In genomic region chr2:167595761-167596171, GRCm38 (mm10) we compare ENCODE assay signal across 8 mouse cellular contexts. TPM values are rescaled to one million over a fixed set of nuclear protein-coding genes. Genes with fewer than 3 reads are reported as not detected.
DNase-seq lines count a peak whose midpoint lies in the region; ATAC-seq and TF ChIP-seq lines count a peak whose summit lies in the region.

No protein-coding gene starts in this region.

- peak overlapping the region in 1 of 2 experiments; percentile 35; a peak in 1 of 4 replicates for H3K4me3 ChIP-seq in ES-E14 (ENCODE audit: insufficient read depth in 1 of 2, low read depth in 1 of 2, low read length in 2 of 2, poor library complexity in 1 of 2, severe bottlenecking in 1 of 2)
- H3K4me3 ChIP-seq in kidney, embryonic 16.5 days (ENCODE audit: low read length) = no peak overlapping the region

- no peak overlapping the region for H3K27ac ChIP-seq in ES-E14 (ENCODE audit: insufficient read depth, low read depth, low read length, poor library complexity, severe bottlenecking)
- peak overlapping the region; percentile 93 for H3K27ac ChIP-seq in kidney, embryonic 16.5 days (ENCODE audit: low read length)

- H3K9ac ChIP-seq in ES-E14 (ENCODE audit: insufficient read depth, low read depth, low read length, poor library complexity, severe bottlenecking) = peak overlapping the region; percentile 48
- H3K9ac ChIP-seq in kidney, embryonic 16.5 days (replicated peaks; ENCODE audit: low read length) = peak overlapping the region; percentile 52; the same call in 1 of the 2 replicates

- H3K36me3 ChIP-seq in ES-E14 (ENCODE audit: control insufficient read depth, insufficient read depth, low read length, poor library complexity, severe bottlenecking) = no peaks in the 10 kb centered on the region
- H3K36me3 ChIP-seq in kidney, embryonic 16.5 days (ENCODE audit: insufficient read depth, low read length) = no peaks in the 10 kb centered on the region

- no peaks in the 10 kb centered on the region for H3K9me3 ChIP-seq in ES-E14 (ENCODE audit: control insufficient read depth, insufficient read depth, low read depth, low read length)
- no peaks in the 10 kb centered on the region for H3K9me3 ChIP-seq in kidney, embryonic 16.5 days (ENCODE audit: low read length)

- H3K27me3 ChIP-seq in kidney, embryonic 16.5 days (ENCODE audit: insufficient read depth, low read length) = no peaks in the 10 kb centered on the region

- 26% methylated on average over 14 of the region's 14 CpGs for WGBS in kidney, embryonic 16.5 days

- DNase-seq in cerebellum, postnatal 10 days = peak; percentile 76 to 83
- DNase-seq in cerebellum, adult 11 months = no peak
- DNase-seq in ES-E14 (ENCODE audit: low read depth, low spot score) = no peak
- peak; percentile 63 to 76 for DNase-seq in gastrocnemius, postnatal 4 days (ENCODE audit: low spot score in 2 of 2)
- peak; percentile 63 for DNase-seq in skeletal muscle tissue, adult 2 months (ENCODE audit: low read depth, low spot score)
- DNase-seq in left cerebral cortex, adult 8-10 months (ENCODE audit: low spot score in 2 of 2) = no peak

- in situ Hi-C loops in ES-E14 (cut with MboI; ENCODE audit: low sequenced_read_pairs in 2 of 2, unreplicated experiment in 2 of 2) = loop anchor here in 1 of 2 experiments (5.0 kb wide), 1 partner anchor 48 kb away; no protein-coding TSS in a partner anchor

- H3K4me1 ChIP-seq in ES-E14 (ENCODE audit: control insufficient read depth in 2 of 2, insufficient read depth in 2 of 2, low read length in 2 of 2, poor library complexity in 1 of 2) = peaks cover 0 to 7% of the 10 kb centered on the region in 2 experiments; a peak in 1 of 4 replicates
- peaks cover 67% of the 10 kb centered on the region for H3K4me1 ChIP-seq in kidney, embryonic 16.5 days (ENCODE audit: insufficient read depth, low read length)

- H3K4me2 ChIP-seq in kidney, embryonic 16.5 days (replicated peaks; ENCODE audit: low read depth, low read length) = no peak overlapping the region

- 0 out of 2 replicates have a peak, but pooled peaks have one; percentile 3 for ATAC-seq in kidney, embryonic 16.5 days (ENCODE audit: low FRiP score, low TSS enrichment)
- ATAC-seq in erythroid progenitor cell, adult 5-6 weeks (replicated peaks; ENCODE audit: low FRiP score, poor library complexity, severe bottlenecking) = no peak

TF ChIP-seq in ES-E14, 5 proteins besides CTCF, POLR2A, EP300 and RAD21:
- TF ChIP-seq CHD2 (IDR thresholded peaks at IDR 0.05; ENCODE audit: low read depth, low read length) = no peak
- TF ChIP-seq ZC3H11A (IDR thresholded peaks at IDR 0.05; ENCODE audit: borderline replicate concordance, low read depth, low read length) = no peak
- no peak for TF ChIP-seq HCFC1 (IDR thresholded peaks at IDR 0.05; ENCODE audit: borderline replicate concordance, insufficient read depth, low read length)
- TF ChIP-seq ZNF384 (IDR thresholded peaks at IDR 0.05; ENCODE audit: low read depth, low read length) = no peak
- no peak for TF ChIP-seq MAFK (IDR thresholded peaks at IDR 0.05; ENCODE audit: insufficient read depth, low read depth, low read length)

RNA-seq across cellular contexts. Expression of gene Ube2v1, which starts 36.1 kb away (rescaled TPM):
- total RNA-seq in ES-E14 (2012; rRNA removed) = 68.2 and 115 TPM in 2 replicates
- total RNA-seq in gastrocnemius, postnatal 4 days (2021) = 100 to 1,000 TPM; 183 to 193 TPM
- 319 and 338 TPM in 2 replicates for polyA plus RNA-seq in kidney, embryonic 16.5 days (2015; fragmentation: Nextera tagmentation; extraction: Ambion mirVana)
- total RNA-seq in left cerebral cortex, adult 8-10 months (2022) = 100 to 1,000 TPM; 257 to 274 (median 265) TPM
- total RNA-seq in erythroid progenitor cell, adult 5-6 weeks (2015; ENCODE audit: low replicate concordance) = 186 and 189 TPM in 2 replicates
- total RNA-seq in erythroid progenitor cell, adult 5-6 weeks (2017; ENCODE audit: low replicate concordance) = 82.3 and 114 TPM in 2 replicates

RNA-seq across cellular contexts. Expression of gene Snai1, which starts 57.8 kb away (rescaled TPM):
- total RNA-seq in ES-E14 (2012; rRNA removed) = 1.4 and 3.4 TPM in 2 replicates
- total RNA-seq in gastrocnemius, postnatal 4 days (2021) = 1 to 10 TPM; 6.3 to 7.0 TPM
- polyA plus RNA-seq in kidney, embryonic 16.5 days (2015; fragmentation: Nextera tagmentation; extraction: Ambion mirVana) = 40.8 and 49.3 TPM in 2 replicates
- total RNA-seq in left cerebral cortex, adult 8-10 months (2022) = under 1 TPM; 0.48 to 0.93 (median 0.70) TPM
- not detected in 2 replicates for total RNA-seq in erythroid progenitor cell, adult 5-6 weeks (2015; ENCODE audit: low replicate concordance)
- total RNA-seq in erythroid progenitor cell, adult 5-6 weeks (2017; ENCODE audit: low replicate concordance) = not detected in 2 replicates

Comparison
In these comparisons a context has a peak if more than half of its experiments do, and no peak if none do; other contexts are left out.
1. DNase-seq: peak in cerebellum, postnatal 10 days (2 of 2), gastrocnemius, postnatal 4 days (2 of 2) and skeletal muscle tissue, adult 2 months (single experiment); none in cerebellum, adult 11 months (single experiment), ES-E14 (single experiment) and left cerebral cortex, adult 8-10 months (0 of 2).